Mouse (Mus musculus) induced T-regulatory cell, adult 2 months (primary cell): ENCODE measurements around the gene Fkbpl.

Experiments used
- DNase-seq: peaks from one replicate; pipeline ENCODE4 v3.0.0-alpha.2; 2012; ENCODE audit warnings: low read depth

The Fkbpl gene

DNA sequence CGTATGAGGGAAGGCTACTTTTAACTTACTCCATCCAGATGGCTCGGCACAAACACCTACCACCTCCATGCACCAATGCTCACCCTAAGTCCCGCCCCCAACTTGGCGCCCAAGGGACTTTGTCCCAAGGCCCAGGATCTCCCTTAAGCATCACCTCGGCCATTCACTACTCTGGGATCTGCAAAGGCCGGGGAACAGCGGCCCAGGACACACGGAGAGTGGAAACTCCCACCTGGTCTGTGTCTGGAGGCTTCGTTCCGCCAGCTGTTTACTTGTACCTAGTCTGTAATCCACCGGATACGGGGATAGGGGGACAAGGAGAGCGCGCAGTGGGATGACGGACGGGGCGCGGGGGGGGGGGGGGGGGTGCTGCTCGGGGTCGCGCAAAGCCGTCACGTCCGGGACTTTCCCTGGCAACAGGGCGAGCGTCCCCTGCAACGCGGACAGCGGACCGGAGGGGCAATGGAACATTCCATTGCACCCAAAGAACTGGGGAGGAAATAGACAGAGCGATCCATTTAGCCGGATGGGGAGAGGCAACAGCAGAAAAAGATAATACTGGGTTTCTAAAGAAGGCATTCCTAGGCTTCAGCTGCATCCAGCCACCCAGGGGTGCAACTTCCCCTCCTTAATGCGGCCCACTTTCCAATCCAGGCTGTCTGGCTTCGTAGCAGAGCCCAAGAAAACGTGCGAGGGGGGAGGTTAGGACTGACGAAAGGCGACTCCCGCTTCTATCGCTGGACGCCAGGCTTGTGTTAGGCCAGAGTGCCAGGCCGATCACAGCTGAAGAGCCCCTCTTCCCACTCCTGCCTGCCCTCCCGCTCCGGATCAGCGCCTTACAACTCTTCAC is 17.2 kb upstream of the Fkbpl start:
- DNase-seq = peak; percentile 86

DNA sequence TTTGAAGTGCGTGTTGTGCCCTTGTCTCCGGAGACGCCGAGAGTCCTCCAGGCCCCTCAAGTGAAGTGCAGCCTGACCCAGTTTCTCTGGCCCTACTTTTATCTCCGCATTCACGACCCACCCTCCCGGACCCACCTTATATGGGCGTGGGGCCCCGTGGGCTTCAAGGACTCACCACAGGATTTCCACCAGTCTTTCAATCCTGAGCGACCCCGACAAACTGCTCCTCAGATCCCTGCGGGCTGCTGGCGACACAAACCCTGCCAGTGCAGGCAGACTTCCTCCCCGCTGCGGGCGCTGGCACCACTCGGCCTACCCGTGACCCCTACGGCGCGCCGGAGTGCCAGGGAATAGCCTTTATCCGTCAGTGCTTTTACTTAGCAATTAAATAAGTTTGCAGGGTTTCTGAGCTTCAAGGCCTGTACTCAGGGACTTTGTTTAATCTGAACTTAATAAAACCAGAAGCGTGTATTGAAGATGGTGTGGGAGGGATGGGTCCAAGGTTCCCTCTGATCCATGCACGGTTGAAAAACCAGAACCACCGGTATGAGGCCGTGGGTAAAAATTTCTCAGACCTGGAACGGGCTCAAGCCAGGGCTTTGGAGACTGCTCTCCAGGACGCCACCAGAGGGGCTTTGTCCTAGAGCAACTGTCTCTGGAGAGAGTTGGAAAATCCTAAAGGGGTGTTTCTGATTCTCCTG is 16.5 kb upstream of the Fkbpl start, which contains the start of gene Ppt2:
Gene Ppt2, minus strand, starts transcription at position 568 of the 701 bp plus-strand sequence.
- peak; percentile 62 for DNase-seq

DNA sequence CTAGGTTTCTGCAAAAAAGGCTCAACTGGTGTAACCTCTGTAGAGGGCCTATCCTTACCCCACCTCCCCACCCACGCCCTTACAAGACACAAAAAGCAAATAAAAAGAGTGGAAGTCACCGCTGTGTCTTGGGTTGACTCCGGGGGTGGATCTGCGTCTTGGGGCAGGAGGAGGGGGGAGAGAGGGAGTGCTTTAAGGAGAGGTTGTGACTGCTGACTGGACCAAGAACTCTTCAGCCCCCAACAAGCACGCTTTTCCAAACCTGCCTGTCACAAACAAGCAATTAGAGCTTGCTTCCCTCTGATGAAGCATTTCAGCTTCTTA is 16.0 kb upstream of the Fkbpl start:
- no peak for DNase-seq

DNA sequence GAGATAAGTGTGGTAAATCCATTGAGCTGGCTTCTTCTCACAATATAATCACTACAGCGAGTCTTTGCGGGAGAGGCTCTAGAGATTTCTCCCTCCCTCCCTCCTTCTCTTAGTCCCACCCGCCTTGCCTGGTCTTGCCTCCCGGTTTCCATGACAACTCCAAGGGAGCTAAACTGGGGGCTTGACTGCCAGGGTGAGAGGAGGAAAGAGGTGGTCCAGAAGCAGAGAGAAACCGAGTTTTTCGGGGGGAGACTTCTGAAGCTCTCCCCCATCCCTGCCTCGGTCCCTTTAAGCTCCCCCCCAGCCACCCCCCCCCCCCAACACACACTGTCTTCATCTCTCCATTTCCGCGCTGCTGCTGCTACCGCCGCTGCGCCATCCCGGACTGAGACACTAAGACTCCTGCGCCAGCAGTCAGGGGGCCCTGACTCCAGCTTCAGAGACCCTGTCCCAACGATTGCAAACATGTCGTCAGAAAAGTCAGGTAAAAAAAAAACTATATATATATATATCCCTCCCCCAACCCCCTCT is 15.3 kb upstream of the Fkbpl start, which contains the start of gene Prrt1:
Gene Prrt1, plus strand, starts transcription at position 313 of the 531 bp plus-strand sequence.
- peak; percentile 37 for DNase-seq

DNA sequence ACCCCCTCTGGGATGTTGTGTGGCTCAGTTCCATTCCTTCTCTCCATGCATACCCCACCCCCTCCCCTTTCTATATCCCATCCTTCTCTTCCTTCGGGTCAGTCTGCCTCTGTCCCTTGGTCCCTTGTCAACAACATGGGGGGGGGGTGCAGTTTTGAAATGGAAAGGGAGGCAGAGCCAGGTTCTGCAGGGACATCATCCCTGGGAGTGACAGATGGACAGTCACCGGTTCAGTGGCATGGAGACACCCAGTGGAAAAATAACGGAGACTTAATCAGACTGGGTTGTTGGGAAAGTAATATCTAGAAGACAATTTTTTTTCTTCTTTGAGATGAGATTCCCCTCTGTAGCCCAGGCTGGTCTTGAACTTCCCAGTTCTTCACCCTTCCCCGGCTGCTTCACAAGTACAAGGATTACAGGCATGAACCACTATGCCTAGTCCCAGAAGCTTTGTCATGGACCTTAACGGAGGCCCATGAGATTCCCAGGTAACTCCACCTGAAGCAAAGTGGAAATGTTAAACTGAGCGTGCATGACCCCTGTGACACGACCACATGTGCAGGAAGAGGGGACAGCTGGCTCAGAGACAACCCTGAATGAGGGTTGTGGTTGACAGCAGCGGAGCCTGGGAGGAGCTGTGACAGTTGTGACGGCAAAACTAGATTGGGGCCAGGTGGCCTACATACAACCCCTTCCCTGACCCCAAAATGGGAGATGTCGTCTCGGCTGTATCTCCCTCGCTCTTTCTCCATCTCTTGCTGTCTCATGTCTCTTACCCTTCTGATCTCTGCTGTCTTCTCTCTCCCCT is 14.6 kb upstream of the Fkbpl start:
- peak; percentile 79 for DNase-seq

DNA sequence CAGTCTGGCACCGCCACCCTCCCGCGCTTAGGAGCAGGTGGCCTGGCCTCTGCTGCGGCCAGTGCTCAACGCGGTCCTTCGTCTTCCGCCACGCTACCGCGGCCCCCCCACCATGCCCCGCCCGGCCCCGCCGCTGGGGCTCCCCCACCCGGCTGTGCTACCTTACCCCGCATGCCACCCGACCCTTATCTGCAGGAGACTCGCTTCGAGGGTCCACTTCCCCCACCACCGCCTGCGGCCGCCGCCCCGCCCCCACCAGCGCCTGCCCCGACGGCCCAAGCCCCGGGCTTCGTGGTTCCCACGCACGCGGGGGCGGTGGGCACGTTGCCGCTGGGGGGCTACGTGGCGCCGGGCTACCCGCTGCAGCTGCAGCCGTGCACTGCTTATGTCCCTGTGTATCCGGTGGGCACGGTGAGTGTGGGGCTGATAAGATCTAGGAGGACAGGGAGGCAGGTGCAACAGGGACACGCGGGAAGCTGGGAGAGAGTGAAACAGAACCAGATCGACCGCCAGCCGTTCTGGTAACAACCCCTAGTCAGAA is 13.7 kb upstream of the Fkbpl start:
- DNase-seq = peak; percentile 45

DNA sequence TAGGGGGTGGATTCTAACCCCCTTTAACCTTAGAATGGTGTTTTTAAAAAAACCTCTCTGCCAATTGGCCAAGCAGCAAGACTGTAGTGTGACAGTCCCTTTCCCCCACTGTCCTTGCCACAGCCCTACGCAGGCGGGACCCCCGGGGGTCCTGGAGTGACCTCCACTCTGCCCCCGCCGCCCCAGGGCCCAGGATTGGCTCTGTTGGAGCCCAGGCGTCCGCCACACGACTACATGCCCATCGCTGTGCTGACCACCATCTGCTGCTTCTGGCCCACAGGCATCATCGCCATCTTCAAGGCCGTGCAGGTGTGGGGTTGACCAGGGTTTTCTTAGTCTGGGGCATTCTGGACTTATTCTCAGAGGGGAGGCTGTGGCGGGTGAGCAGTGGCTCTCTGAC is 12.9 kb upstream of the Fkbpl start:
- no peak for DNase-seq

DNA sequence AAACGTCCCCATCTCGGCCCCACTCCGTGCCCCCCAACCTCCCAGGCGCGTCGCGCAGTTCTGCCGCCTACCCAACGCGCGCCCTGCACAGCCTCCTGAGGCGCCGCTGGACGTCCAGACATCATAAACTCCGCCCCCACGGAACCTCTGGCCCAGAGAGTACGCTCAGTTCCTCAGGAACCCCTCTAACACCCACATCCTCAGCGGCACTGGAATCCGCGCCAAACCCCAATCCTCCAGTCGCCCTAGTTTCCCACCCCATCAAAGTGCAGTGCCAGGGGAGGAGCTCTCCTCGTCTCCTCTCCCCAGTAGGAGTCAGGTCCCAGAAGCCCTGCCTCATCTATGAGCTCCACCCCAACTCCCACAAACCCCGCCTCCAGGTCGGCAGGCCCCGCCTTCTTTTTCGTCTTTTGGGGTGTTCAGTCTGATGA is 12.3 kb upstream of the Fkbpl start:
- DNase-seq = peak; percentile 81

DNA sequence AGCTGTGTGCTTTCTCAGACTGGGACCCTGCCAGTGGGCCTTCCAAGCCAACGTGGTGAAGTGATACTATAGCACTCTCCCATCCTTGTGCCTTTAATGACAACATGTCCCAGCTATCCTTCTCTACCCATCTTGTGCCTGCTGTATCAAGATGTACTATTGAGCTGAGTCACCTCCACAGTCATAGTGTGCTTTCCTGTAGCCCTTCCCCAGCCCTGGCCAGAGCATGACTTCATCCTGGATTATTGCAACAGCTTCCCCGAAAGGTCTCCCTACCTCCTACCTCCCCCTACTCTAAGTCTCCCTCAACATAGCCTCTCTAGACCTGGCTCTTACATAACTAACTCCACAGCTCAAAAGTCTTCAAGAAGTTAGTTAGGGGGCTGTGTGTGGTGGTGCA is 8.9 kb upstream of the Fkbpl start:
- no peak for DNase-seq

DNA sequence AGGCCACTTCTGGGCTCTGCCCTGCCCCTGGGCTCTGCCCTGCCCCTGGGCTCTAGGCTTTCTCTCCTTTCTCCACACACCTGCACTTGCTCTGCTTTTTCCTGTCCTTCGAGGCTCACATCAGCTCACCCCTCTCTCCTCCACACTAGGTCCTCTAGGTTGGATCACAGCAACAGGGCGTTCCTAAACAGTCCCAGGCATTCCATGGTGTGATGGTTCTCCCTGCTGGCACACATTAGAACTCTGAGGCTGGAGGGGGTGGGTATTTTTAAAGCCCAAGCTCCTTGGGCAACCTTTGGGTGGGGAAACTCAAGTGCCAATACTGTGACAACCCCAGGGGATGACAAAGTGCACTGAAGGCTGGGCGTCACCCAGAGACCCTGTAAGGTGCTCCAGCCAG is 7.1 kb upstream of the Fkbpl start:
- no peak for DNase-seq

DNA sequence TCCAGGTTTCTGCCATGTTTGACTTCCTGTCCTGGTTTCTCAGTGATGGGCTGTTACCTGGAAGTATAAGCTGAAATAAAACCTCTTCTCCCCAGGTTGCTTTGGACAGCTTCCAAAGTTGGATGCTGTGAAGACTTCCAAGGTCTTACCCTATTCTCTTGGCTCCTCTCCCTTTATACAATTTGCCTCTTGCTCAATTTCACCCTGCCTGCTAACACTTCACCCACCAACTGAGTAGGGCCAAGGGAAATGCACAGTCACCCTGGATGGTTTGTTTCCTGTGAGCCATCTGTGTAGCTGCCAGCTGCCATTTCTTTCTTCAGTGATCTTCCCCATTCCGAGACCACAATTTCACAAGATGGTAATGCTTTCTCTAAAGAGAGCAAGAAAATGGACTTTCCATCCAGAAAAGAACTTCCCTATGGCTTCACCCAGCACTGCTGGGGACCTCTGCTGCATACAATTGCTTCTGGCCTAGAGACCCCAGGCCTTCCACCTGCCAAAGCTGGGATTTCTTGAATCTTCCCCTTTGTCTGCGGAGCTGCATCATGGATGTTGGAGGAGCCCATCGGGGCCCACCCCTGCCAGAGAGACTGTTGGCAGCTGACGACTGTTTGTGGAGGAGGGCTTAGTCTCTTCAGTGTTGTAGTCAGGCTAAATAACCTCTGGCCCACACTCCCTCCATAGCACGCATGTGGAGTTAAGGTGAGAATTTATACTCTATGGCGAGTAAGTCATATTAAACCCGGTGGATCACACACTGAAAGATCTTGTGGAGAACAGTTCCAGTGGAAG is 4.9 kb upstream of the Fkbpl start:
- DNase-seq = no peak

DNA sequence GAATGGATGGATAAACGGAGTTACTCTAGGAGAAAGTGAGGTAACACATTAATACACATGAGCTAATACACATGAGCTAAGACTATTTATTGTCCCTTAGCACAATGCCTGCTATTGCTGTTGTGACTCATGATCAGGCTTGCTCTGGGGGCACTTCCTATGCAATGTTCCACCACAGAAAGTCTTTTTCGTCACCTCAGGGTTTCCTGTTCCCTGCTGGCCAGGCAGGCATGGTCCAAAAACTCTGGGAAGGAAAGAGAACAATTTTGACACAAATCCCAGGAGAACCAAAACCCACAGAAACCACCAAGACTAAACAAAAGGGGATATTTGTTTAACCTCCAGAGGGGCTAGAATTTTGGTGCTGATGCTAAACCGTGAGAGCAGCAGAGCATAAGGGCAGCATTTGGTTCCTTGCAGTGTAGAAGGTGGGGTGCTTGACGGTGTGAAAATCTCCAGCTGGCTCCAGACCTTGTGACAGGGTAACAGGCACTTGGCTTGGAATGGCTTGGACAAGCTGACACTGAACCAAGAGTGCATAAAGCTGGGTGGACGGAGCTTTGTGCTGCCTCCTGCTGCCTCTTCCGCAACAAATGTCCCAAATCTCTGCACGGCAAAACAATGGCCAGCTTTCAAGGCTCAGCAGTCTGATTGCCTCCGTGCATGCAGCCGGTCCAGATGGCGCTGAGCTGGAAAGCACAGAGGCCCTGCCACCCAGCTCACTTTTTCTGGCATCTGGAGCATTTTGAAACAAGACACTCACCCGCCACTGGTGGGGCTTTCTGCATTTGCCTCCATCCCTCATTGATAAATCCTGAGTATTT is 3.6 kb upstream of the Fkbpl start:
- DNase-seq = no peak

DNA sequence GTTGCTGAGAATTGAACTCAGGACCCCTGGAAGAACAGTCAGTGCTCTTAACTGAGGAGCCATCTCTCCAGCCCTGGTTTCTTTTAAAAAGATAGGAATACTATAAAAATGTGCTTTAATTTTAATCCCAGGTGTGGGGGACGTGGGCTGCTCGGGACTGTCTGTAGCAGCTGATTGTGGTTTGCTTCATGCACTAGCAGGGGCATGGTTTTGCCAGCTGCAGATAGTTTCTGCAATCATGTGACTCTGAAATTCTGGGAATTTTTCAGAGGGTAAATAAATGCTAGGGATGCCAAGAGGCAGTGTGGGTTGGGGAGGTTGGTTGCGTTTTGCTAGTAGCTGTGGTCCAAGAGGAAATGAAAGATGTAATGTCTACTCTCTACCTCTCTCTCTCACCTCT is 2.6 kb upstream of the Fkbpl start:
- DNase-seq = no peak

DNA sequence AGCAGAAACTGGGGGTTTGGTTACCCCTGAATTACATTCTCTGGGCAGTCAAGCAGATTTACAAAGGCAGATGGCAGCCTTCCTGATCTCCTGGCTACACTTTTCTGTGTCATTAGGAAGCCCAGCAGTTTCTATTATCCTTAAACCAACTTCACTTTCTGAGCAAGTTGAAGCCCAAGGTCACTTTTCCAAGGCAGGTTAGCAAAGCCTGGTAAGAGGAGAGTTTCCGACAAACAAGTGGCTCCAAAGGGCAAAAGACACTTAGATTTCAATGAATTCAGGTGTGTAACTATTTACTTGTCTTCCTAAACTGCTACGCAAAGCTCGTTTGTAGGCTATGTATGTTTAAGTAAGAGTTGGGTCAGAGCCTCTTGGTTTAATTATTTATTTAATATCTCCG is 1.2 kb upstream of the Fkbpl start:
- no peak for DNase-seq

DNA sequence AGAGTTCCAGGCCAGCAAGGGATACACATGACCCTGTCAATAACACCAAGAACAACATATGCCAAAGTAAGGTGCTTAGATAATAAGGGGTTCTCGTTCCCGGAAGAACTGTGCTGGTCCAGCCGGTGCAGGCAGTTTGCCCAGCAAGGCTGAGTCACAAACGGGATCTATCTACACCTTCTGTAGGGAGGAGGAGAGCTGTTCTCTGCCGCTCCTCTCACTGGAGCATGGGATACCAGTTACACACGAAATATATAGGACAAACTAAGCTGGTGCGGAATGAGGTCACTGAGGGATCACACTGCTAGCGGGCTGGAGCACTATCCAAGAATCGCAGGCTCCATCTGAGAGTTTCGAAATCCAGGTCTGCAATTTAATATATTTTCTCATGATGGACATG is 620 bp upstream of the Fkbpl start:
- DNase-seq = no peak

DNA sequence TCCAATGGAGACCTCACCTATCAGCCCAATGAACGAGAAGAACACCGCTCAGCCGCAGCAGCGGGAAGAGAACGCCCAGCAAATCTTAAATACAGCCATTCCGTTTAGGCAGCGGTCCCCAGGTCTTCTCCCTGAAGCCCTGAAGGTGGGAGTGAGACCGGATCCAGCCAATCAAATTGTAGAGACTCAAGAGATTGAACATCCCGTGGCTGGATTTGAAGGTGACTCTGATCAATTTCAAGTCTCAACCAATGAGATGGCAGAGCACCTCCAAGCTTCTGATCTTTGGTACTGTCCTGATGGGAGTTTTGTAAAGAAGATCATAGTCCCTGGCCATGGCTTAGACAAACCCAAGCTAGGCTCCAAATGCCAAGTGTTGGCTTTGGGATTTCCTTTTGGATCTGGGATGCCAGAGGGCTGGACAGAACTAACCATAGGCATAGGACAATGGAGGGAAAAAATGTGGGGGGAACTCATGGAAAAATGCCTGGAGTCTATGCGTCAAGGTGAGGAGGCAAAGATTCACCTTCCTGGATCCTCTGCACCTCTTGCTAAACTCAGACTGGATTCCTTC is 779 bp downstream of the Fkbpl start:
- DNase-seq = peak; percentile 28

DNA sequence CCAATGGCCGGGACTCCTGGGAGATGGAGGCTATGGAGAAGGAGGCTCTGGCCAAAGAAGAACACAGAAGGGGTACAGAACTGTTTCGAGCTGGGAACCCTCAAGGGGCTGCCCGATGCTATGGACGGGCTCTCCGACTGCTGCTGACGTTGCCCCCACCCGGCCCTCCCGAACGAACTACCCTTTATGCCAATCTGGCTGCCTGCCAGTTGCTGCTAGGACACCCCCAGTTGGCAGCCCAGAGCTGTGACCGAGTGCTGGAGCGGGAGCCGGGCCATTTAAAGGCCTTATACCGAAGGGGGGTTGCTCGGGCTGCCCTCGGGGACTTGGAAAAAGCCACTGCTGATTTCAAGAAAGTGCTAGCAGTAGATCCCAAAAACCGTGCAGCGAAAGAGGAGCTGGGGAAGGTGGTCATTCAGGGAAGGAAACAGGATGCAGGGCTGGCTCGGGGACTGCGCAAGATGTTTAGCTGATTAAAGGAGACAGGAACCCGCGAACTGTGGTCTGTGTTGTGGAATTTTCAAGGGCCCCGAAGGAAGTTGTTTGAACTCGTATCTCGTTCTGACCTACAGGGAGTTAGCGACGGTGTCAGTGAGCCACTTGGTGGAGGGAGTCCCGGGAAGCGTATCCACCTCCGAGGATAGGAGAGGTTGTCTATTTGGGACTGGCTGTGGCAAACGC is 1.4 kb downstream of the Fkbpl start:
- peak; percentile 32 for DNase-seq

DNA sequence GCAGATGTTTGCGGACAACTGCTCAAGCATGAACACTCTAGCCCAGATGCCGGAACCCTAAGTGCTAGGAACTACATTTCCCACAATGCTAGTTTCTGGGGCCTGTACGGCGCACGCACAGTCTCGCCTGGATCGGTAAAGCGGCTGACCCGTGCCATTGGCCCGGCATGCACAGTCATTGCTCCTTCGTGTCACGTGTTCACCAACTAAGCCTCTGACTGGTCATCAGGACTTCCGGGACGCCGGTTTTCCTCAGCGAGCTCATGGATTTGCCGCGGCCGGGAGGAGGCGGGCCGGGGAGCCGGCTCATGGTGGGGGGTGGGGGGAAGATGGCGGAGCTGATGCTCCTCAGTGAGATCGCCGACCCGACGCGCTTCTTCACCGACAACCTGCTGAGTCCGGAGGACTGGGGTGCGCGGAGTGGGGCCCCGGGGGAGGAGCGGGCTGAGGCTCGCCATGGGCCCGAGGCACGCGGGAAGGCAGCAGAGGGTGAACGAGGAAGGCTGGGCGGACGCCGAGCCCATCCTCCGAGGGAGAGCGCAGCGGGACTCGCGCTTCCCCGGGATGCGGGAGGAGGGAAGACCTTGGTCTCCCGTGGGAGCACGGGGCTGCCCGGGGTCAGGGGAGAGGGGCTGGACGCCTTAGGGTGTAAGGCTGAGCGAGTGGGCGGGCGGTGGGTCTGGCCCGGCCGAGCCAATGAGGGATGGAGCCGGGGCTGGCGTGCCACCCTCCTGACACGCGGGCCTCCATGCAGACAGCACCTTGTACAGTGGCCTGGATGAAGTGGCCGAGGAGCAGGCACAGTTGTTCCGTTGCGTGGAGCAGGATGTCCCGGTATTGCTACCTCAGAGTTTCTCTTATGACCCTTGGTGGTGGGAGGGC is 2.6 kb downstream of the Fkbpl start, which contains the start of gene Atf6b:
Gene Atf6b, plus strand, starts transcription at position 241 of the 882 bp plus-strand sequence.
- DNase-seq = peak; percentile 98
